Mouse (Mus musculus): ENCODE data around the gene Smurf1. TPM values are rescaled to one million over a fixed set of nuclear protein-coding genes. Genes with fewer than 3 reads are reported as not detected.

The Smurf1 gene
- polyA plus RNA-seq, 2 experiments, result 1.2 to 1.5 TPM

DNA sequence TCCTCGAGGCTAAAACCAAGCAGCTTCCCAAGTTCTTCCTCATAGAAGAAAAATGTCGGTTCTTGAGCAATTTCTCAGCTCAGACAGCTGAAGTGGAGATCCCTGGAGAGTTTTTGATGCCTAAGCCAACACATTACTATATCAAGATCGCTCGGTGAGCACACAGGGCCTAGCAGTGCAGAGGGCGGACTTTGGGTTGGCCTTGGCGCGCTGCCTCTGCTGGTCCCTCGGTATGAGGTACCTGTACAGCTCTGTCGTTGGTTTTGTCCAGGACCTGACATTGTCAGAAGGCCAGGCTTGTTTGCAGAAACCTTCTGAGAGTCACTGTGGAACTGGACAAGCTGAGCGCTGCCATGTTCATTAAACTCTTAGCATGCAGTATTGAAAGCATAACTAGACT lies 115.7 kb downstream of the Smurf1 start:
- no peak overlapping the region for H3K4me3 ChIP-seq (ENCODE audit: insufficient read depth in 1 of 2, low read depth in 2 of 2, low read length in 2 of 2)
- H3K9me3 ChIP-seq (ENCODE audit: control insufficient read depth, low read length), result no peaks in the 10 kb centered on the region
- WGBS (ENCODE audit: insufficient replicate concordance), result 83% methylated on average over 10 of the region's 10 CpGs
- peaks cover 36% of the 10 kb centered on the region for H3K36me3 ChIP-seq (replicated peaks; ENCODE audit: control insufficient read depth, insufficient read depth, low read depth)
- H3K27ac ChIP-seq, result no peak overlapping the region
- DNase-seq (ENCODE audit: low read depth in 3 of 3, low spot score in 3 of 3) (no peak), ATAC-seq (ENCODE audit: insufficient read depth) (no peak)
- H3K4me2 ChIP-seq (ENCODE audit: low read depth), result no peak overlapping the region
- H3K27me3 ChIP-seq (ENCODE audit: control insufficient read depth, insufficient read depth, low read length), result no peaks in the 10 kb centered on the region
- H3K9ac ChIP-seq (replicated peaks), result no peak overlapping the region
- no peaks in the 10 kb centered on the region for H3K4me1 ChIP-seq (replicated peaks; ENCODE audit: control insufficient read depth in 2 of 2, insufficient read depth in 2 of 2, low read length in 1 of 2)
- TF ChIP-seq EP300 (IDR thresholded peaks at IDR 0.05; ENCODE audit: low read depth) (no peak), CTCF (IDR thresholded peaks at IDR 0.05; ENCODE audit: low read depth) (no peak)

DNA sequence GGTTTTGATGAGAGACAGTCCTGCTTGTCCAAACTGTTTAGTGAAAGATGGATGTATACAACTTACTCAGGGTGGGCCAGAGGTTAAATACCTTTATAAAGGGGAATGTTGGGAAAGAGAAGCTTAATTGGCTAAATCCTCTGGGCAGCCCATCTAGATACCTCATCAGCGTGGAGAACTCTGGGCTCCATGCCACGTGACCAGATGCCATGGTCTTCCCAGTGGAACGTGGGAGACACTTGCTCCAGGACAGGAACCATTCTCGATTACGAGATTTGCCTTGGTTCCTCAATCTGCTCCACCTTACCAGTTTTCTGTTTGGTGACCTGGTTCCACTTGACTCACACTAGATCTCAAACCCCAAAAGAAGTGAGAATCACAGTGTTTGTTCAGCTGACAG lies 116.9 kb downstream of the Smurf1 start:
- no peak overlapping the region for H3K9ac ChIP-seq (replicated peaks)
- DNase-seq (ENCODE audit: low read depth in 3 of 3, low spot score in 3 of 3) (no peak), ATAC-seq (ENCODE audit: insufficient read depth) (no peak)
- TF ChIP-seq CTCF (IDR thresholded peaks at IDR 0.05; ENCODE audit: low read depth), result no peak
- no peaks in the 10 kb centered on the region for H3K9me3 ChIP-seq (ENCODE audit: control insufficient read depth, low read length)
- no peak overlapping the region for H3K27ac ChIP-seq
- no peaks in the 10 kb centered on the region for H3K4me1 ChIP-seq (replicated peaks; ENCODE audit: control insufficient read depth in 2 of 2, insufficient read depth in 2 of 2, low read length in 1 of 2)
- H3K27me3 ChIP-seq (ENCODE audit: control insufficient read depth, insufficient read depth, low read length), result no peaks in the 10 kb centered on the region
- peaks cover 29% of the 10 kb centered on the region for H3K36me3 ChIP-seq (replicated peaks; ENCODE audit: control insufficient read depth, insufficient read depth, low read depth)
- no peak overlapping the region for H3K4me3 ChIP-seq (ENCODE audit: insufficient read depth in 1 of 2, low read depth in 2 of 2, low read length in 2 of 2)
- WGBS (ENCODE audit: insufficient replicate concordance), result 77% methylated on average over 5 of the region's 5 CpGs
- H3K4me2 ChIP-seq (ENCODE audit: low read depth), result no peak overlapping the region

DNA sequence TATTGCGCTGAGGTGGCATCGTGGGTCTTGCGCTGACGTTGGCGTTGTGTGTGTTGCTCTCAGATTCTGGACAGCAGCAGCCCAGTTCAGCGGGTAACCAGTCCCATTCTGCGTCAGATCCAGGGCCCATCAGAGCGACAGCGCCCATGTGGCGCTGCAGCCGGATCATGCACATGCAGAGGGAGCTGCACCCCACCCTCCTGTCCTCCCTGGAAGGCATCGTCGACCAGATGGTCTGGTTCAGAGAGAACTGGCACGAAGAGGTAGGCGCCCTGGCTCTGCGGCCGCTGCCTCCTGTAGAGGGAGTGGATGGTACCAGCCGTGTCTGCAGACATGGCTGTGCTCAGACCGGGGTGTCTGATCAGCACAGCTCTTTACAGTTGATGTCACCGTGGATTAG lies 120.3 kb downstream of the Smurf1 start:
- ATAC-seq (ENCODE audit: insufficient read depth) (no peak), DNase-seq (ENCODE audit: low read depth in 3 of 3, low spot score in 3 of 3) (no peak)
- Histone ChIP-seq H3K9ac (replicated peaks) (no peak overlapping the region), H3K4me1 (replicated peaks; ENCODE audit: control insufficient read depth in 2 of 2, insufficient read depth in 2 of 2, low read length in 1 of 2) (no peaks in the 10 kb centered on the region), H3K27me3 (ENCODE audit: control insufficient read depth, insufficient read depth, low read length) (no peaks in the 10 kb centered on the region), H3K9me3 (ENCODE audit: control insufficient read depth, low read length) (no peaks in the 10 kb centered on the region), H3K27ac (no peak overlapping the region), H3K4me2 (ENCODE audit: low read depth) (no peak overlapping the region), H3K36me3 (replicated peaks; ENCODE audit: control insufficient read depth, insufficient read depth, low read depth) (peaks cover 23% of the 10 kb centered on the region), H3K4me3 (ENCODE audit: insufficient read depth in 1 of 2, low read depth in 2 of 2, low read length in 2 of 2) (no peak overlapping the region)
- 91% methylated on average over 20 of the region's 20 CpGs for WGBS (ENCODE audit: insufficient replicate concordance)
- TF ChIP-seq EP300 (IDR thresholded peaks at IDR 0.05; ENCODE audit: low read depth) (no peak), CTCF (IDR thresholded peaks at IDR 0.05; ENCODE audit: low read depth) (no peak)

DNA sequence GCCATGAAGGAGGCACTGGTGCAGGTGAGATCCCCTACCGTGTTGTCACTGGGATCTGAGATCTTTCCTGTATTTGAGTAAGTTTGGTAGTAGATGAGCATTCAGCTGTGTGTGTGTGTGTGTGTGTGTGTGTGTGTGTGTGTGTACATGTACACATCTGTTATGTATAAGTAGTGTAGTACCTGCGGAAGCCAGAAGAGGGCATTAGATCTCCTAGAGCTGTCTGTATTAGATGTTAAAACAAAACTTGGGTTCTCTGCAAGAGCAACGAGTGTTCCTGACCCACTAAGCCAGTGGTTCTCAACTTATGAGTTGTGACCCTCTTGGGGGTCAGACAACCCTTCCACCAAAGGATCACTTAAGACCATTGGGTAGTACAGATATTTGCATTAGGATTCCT lies 129.5 kb downstream of the Smurf1 start:
- Histone ChIP-seq H3K36me3 (replicated peaks; ENCODE audit: control insufficient read depth, insufficient read depth, low read depth) (peaks cover 31% of the 10 kb centered on the region), H3K27ac (no peak overlapping the region), H3K4me1 (replicated peaks; ENCODE audit: control insufficient read depth in 2 of 2, insufficient read depth in 2 of 2, low read length in 1 of 2) (no peaks in the 10 kb centered on the region), H3K9ac (replicated peaks) (no peak overlapping the region), H3K27me3 (ENCODE audit: control insufficient read depth, insufficient read depth, low read length) (no peaks in the 10 kb centered on the region), H3K9me3 (ENCODE audit: control insufficient read depth, low read length) (no peaks in the 10 kb centered on the region), H3K4me3 (ENCODE audit: insufficient read depth in 1 of 2, low read depth in 2 of 2, low read length in 2 of 2) (no peak overlapping the region), H3K4me2 (ENCODE audit: low read depth) (no peak overlapping the region)
- 77% methylated on average over 3 of the region's 3 CpGs for WGBS (ENCODE audit: insufficient replicate concordance)
- DNase-seq (ENCODE audit: low read depth in 3 of 3, low spot score in 3 of 3) (no peak), ATAC-seq (ENCODE audit: insufficient read depth) (no peak)
- TF ChIP-seq EP300 (IDR thresholded peaks at IDR 0.05; ENCODE audit: low read depth) (no peak), CTCF (IDR thresholded peaks at IDR 0.05; ENCODE audit: low read depth) (peak; percentile 24; the same call in 1 of the 2 replicates)

DNA sequence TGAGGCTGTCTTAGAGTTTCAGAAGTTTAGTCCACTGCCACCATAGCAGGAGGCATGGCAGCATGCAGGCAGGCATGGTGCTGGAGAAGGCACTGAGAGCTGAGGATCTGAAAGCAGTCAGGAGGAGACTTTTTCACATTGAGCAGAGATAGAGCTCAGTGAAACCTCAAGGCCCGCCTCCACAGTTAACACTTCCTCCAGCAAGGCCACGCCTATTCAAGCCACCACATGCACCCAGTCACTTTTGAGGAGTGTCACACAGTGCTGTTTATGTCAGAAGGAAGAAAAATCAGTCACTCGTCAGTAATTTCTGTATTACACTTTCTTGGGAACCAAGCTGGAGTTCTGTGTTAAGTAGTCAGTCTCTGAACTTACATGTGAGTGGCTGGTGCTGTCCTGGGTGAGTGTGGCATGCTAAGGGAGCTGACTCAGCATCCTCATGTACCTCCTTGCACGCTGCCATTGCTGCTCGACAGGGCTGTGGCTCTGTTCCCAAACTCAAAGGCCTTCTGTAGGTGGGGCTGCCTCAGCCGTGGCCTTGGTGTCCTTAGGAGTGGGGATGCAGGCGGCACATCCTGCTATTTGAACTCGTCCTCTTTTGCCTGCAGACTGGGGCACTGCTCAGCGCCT lies 133.7 kb downstream of the Smurf1 start:
- H3K9ac ChIP-seq (replicated peaks), result no peak overlapping the region
- WGBS (ENCODE audit: insufficient replicate concordance), result 69% methylated on average over 9 of the region's 9 CpGs
- no peak overlapping the region for H3K4me2 ChIP-seq (ENCODE audit: low read depth)
- H3K4me1 ChIP-seq (replicated peaks; ENCODE audit: control insufficient read depth in 2 of 2, insufficient read depth in 2 of 2, low read length in 1 of 2), result no peaks in the 10 kb centered on the region
- no peaks in the 10 kb centered on the region for H3K9me3 ChIP-seq (ENCODE audit: control insufficient read depth, low read length)
- TF ChIP-seq EP300 (IDR thresholded peaks at IDR 0.05; ENCODE audit: low read depth) (no peak), CTCF (IDR thresholded peaks at IDR 0.05; ENCODE audit: low read depth) (no peak)
- DNase-seq (ENCODE audit: low read depth in 3 of 3, low spot score in 3 of 3), result no peak
- peaks cover 38% of the 10 kb centered on the region for H3K36me3 ChIP-seq (replicated peaks; ENCODE audit: control insufficient read depth, insufficient read depth, low read depth)
- H3K4me3 ChIP-seq (ENCODE audit: insufficient read depth in 1 of 2, low read depth in 2 of 2, low read length in 2 of 2), result no peak overlapping the region
- ATAC-seq (ENCODE audit: insufficient read depth), result 0 out of 2 replicates have a peak, but pooled peaks have one; percentile 26
- H3K27me3 ChIP-seq (ENCODE audit: control insufficient read depth, insufficient read depth, low read length), result no peaks in the 10 kb centered on the region
- no peak overlapping the region for H3K27ac ChIP-seq

Data from liver, embryonic 14.5 days (tissue).